Mouse (Mus musculus): ENCODE data around the gene Caml. TPM values are rescaled to one million over a fixed set of nuclear protein-coding genes. Genes with fewer than 3 reads are reported as not detected.

Caml gene
- total RNA-seq, 1 experiment = 47.8 TPM

- TF ChIP-seq ZNF384 (IDR thresholded peaks at IDR 0.05; ENCODE audit: low read depth, low read length) (no peak), ZC3H11A (IDR thresholded peaks at IDR 0.05; ENCODE audit: borderline replicate concordance, low read depth, low read length) (no peak), CHD2 (IDR thresholded peaks at IDR 0.05; ENCODE audit: low read depth, low read length) (no peak)
- 0 out of 2 replicates have a peak overlapping the region, but pooled peaks have one; percentile 80 for H3K9ac ChIP-seq (ENCODE audit: insufficient read depth, low read depth, low read length, poor library complexity, severe bottlenecking)
- H3K27ac ChIP-seq (ENCODE audit: insufficient read depth, low read depth, low read length, poor library complexity, severe bottlenecking) = no peak overlapping the region
- H3K4me1 ChIP-seq (ENCODE audit: control insufficient read depth in 2 of 2, insufficient read depth in 2 of 2, low read length in 2 of 2, poor library complexity in 1 of 2) = peaks cover 0 to 3% of the 10 kb centered on the region in 2 experiments; a peak in 1 of 4 replicates
- H3K9me3 ChIP-seq (ENCODE audit: control insufficient read depth, insufficient read depth, low read depth, low read length) = no peaks in the 10 kb centered on the region
- in situ Hi-C loops (cut with MboI; ENCODE audit: low sequenced_read_pairs in 2 of 2, unreplicated experiment in 2 of 2) = no loop called here
- H3K4me3 ChIP-seq (ENCODE audit: insufficient read depth in 1 of 2, low read depth in 1 of 2, low read length in 2 of 2, poor library complexity in 1 of 2, severe bottlenecking in 1 of 2) = peak overlapping the region; percentile 70 to 83
- peaks cover 19% of the 10 kb centered on the region for H3K36me3 ChIP-seq (ENCODE audit: control insufficient read depth, insufficient read depth, low read length, poor library complexity, severe bottlenecking)
- no peak for DNase-seq (ENCODE audit: low read depth, low spot score)
Observed at GRCm38 (mm10) chr13:55600657-55601056, 22.1 kb upstream of the Caml start.

DNA sequence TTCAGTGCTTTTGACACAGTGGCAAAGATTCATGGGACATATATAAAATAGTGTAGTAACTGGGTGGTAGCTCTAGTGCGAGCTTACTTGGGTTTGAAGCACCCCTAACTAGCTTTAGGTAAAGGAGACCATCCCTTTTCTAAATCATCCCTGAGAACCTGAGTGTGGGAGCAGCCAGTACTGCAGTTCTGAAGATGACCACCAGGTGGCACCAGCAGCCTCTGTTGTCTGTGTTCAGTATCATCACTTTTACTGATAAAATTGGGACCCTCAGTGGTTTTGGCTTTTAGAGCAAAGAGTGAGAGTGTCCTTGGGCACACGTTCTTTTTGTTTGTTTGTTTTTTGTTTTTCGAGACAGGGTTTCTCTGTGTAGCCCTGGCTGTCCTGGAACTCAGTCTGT is 21.2 kb upstream of the Caml start:
- no peak for TF ChIP-seq CHD2 (IDR thresholded peaks at IDR 0.05; ENCODE audit: low read depth, low read length)
- TF ChIP-seq ZC3H11A (IDR thresholded peaks at IDR 0.05; ENCODE audit: borderline replicate concordance, low read depth, low read length) = peak; percentile 37; the same call in 1 of the 2 replicates
- no peak for TF ChIP-seq HCFC1 (IDR thresholded peaks at IDR 0.05; ENCODE audit: borderline replicate concordance, insufficient read depth, low read length)
- H3K4me1 ChIP-seq (ENCODE audit: control insufficient read depth in 2 of 2, insufficient read depth in 2 of 2, low read length in 2 of 2, poor library complexity in 1 of 2) = peaks cover 0 to 3% of the 10 kb centered on the region in 2 experiments; a peak in 1 of 4 replicates
- H3K36me3 ChIP-seq (ENCODE audit: control insufficient read depth, insufficient read depth, low read length, poor library complexity, severe bottlenecking) = peaks cover 12% of the 10 kb centered on the region
- H3K9me3 ChIP-seq (ENCODE audit: control insufficient read depth, insufficient read depth, low read depth, low read length) = no peaks in the 10 kb centered on the region
- peak; percentile 76 for DNase-seq (ENCODE audit: low read depth, low spot score)
- in situ Hi-C loops (cut with MboI; ENCODE audit: low sequenced_read_pairs in 2 of 2, unreplicated experiment in 2 of 2) = no loop called here
- H3K27ac ChIP-seq (ENCODE audit: insufficient read depth, low read depth, low read length, poor library complexity, severe bottlenecking) = no peak overlapping the region
- H3K9ac ChIP-seq (ENCODE audit: insufficient read depth, low read depth, low read length, poor library complexity, severe bottlenecking) = no peak overlapping the region
- H3K4me3 ChIP-seq (ENCODE audit: insufficient read depth in 1 of 2, low read depth in 1 of 2, low read length in 2 of 2, poor library complexity in 1 of 2, severe bottlenecking in 1 of 2) = no peak overlapping the region

GRCm38 (mm10) chr13:55604606-55605005 is 18.2 kb upstream of the Caml start:
- peaks cover 4% of the 10 kb centered on the region; the same call in 1 of the 2 replicates for H3K36me3 ChIP-seq (ENCODE audit: control insufficient read depth, insufficient read depth, low read length, poor library complexity, severe bottlenecking)
- no peak overlapping the region for H3K9ac ChIP-seq (ENCODE audit: insufficient read depth, low read depth, low read length, poor library complexity, severe bottlenecking)
- no peak overlapping the region for H3K27ac ChIP-seq (ENCODE audit: insufficient read depth, low read depth, low read length, poor library complexity, severe bottlenecking)
- TF ChIP-seq HCFC1 (IDR thresholded peaks at IDR 0.05; ENCODE audit: borderline replicate concordance, insufficient read depth, low read length) (no peak), MAFK (IDR thresholded peaks at IDR 0.05; ENCODE audit: insufficient read depth, low read depth, low read length) (no peak), CHD2 (IDR thresholded peaks at IDR 0.05; ENCODE audit: low read depth, low read length) (no peak), ZNF384 (IDR thresholded peaks at IDR 0.05; ENCODE audit: low read depth, low read length) (no peak), ZC3H11A (IDR thresholded peaks at IDR 0.05; ENCODE audit: borderline replicate concordance, low read depth, low read length) (no peak)
- peaks cover 0 to 3% of the 10 kb centered on the region in 2 experiments; a peak in 1 of 4 replicates for H3K4me1 ChIP-seq (ENCODE audit: control insufficient read depth in 2 of 2, insufficient read depth in 2 of 2, low read length in 2 of 2, poor library complexity in 1 of 2)
- in situ Hi-C loops (cut with MboI; ENCODE audit: low sequenced_read_pairs in 2 of 2, unreplicated experiment in 2 of 2) = no loop called here
- no peak overlapping the region for H3K4me3 ChIP-seq (ENCODE audit: insufficient read depth in 1 of 2, low read depth in 1 of 2, low read length in 2 of 2, poor library complexity in 1 of 2, severe bottlenecking in 1 of 2)
- DNase-seq (ENCODE audit: low read depth, low spot score) = no peak
- no peaks in the 10 kb centered on the region for H3K9me3 ChIP-seq (ENCODE audit: control insufficient read depth, insufficient read depth, low read depth, low read length)

DNA sequence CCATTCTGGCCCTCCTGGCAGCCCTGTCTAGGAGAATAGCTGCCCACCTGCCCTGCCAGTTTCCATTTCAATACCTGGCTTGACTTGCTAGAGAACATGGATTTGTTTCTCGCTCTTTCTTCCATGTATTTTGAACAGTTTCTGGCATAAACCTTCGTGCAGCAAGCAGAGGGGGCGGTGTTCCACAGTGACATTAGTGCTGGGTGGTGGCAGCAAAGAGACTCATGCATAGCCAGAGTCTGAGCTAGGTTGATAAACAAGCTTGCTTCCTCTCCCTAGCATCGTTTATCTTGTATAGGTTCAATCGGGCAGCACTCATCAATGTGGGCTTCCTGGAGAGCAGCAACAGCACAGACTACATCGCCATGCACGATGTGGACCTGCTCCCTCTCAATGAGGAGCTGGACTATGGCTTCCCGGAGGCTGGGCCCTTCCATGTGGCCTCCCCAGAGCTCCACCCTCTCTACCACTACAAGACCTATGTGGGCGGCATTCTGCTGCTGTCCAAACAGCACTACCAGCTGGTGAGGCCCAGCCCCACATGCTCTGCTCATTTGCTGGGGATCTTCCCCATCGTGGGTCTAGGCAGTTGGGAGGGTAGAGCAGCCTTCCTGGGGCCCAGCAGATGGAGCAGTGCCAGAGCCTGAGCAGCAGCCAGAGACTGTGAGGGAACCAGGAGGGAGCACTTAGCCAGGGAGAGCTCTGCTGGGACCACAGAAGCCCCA is 15.7 kb upstream of the Caml start:
- H3K9me3 ChIP-seq (ENCODE audit: control insufficient read depth, insufficient read depth, low read depth, low read length) = no peaks in the 10 kb centered on the region
- DNase-seq (ENCODE audit: low read depth, low spot score) = no peak
- TF ChIP-seq HCFC1 (IDR thresholded peaks at IDR 0.05; ENCODE audit: borderline replicate concordance, insufficient read depth, low read length) = no peak
- TF ChIP-seq ZC3H11A (IDR thresholded peaks at IDR 0.05; ENCODE audit: borderline replicate concordance, low read depth, low read length) = no peak
- no peak for TF ChIP-seq CHD2 (IDR thresholded peaks at IDR 0.05; ENCODE audit: low read depth, low read length)
- no peak for TF ChIP-seq MAFK (IDR thresholded peaks at IDR 0.05; ENCODE audit: insufficient read depth, low read depth, low read length)
- TF ChIP-seq ZNF384 (IDR thresholded peaks at IDR 0.05; ENCODE audit: low read depth, low read length) = no peak
- H3K36me3 ChIP-seq (ENCODE audit: control insufficient read depth, insufficient read depth, low read length, poor library complexity, severe bottlenecking) = peaks cover 4% of the 10 kb centered on the region; the same call in 1 of the 2 replicates
- H3K4me1 ChIP-seq (ENCODE audit: control insufficient read depth in 2 of 2, insufficient read depth in 2 of 2, low read length in 2 of 2, poor library complexity in 1 of 2) = peaks cover 0 to 3% of the 10 kb centered on the region in 2 experiments; a peak in 1 of 4 replicates
- no peak overlapping the region for H3K4me3 ChIP-seq (ENCODE audit: insufficient read depth in 1 of 2, low read depth in 1 of 2, low read length in 2 of 2, poor library complexity in 1 of 2, severe bottlenecking in 1 of 2)
- H3K27ac ChIP-seq (ENCODE audit: insufficient read depth, low read depth, low read length, poor library complexity, severe bottlenecking) = no peak overlapping the region
- in situ Hi-C loops (cut with MboI; ENCODE audit: low sequenced_read_pairs in 2 of 2, unreplicated experiment in 2 of 2) = no loop called here
- no peak overlapping the region for H3K9ac ChIP-seq (ENCODE audit: insufficient read depth, low read depth, low read length, poor library complexity, severe bottlenecking)

All from ES-E14 (cell line).